Mouse (Mus musculus) hindbrain, embryonic 14.5 days (tissue): ENCODE results near the gene Nudt15. TPM values are rescaled to one million over a fixed set of nuclear protein-coding genes. Genes with fewer than 3 reads are reported as not detected.
"Not testable (repeated sequence)": the region's sequence is repeated elsewhere in the genome, so short reads cannot be mapped to it uniquely, and the experiment has no call there.

Experiments used
- ATAC-seq: fragments of 200-750 bp; cut with Nextera tagmentation; 2 replicates; pipeline ENCODE4 v1.8.0; 2017; ENCODE audit warnings: moderate number of reproducible peaks, mild to moderate bottlenecking, moderate TSS enrichment, moderate library complexity; ENCODE audit not compliant: low FRiP score
- DNase-seq: peaks from one replicate; pipeline ENCODE4 v3.0.0-alpha.2; 2015; ENCODE audit warnings: low spot score
- H3K27ac ChIP-seq: fragments of 300-500 bp; sonication (generic); 2 replicates; pipeline ENCODE4 v1.5.1; 2014; ENCODE audit warnings: mild to moderate bottlenecking, moderate library complexity
- H3K27me3 ChIP-seq: fragments of 300-500 bp; sonication (generic); 2 replicates; pipeline ENCODE4 v1.6.1; 2014; ENCODE audit warnings: mild to moderate bottlenecking, low read length, mixed read lengths; ENCODE audit not compliant: control insufficient read depth, insufficient read depth
- H3K36me3 ChIP-seq: fragments of 300-500 bp; sonication (generic); replicated peaks from 2 replicates; pipeline ENCODE4 v1.6.1; 2014; ENCODE audit not compliant: control insufficient read depth, insufficient read depth
- H3K4me1 ChIP-seq: fragments of 300-500 bp; sonication (generic); replicated peaks from 2 replicates; pipeline ENCODE4 v1.6.1; 2014; ENCODE audit warnings: antibody characterized with exemption, low read length, mixed read lengths; ENCODE audit not compliant: control insufficient read depth, insufficient read depth
- H3K4me2 ChIP-seq: fragments of 300-500 bp; sonication (generic); replicated peaks from 2 replicates; pipeline ENCODE4 v1.6.1; 2014; ENCODE audit warnings: mild to moderate bottlenecking, moderate library complexity
- H3K4me3 ChIP-seq: fragments of 300-500 bp; sonication (generic); replicated peaks from 2 replicates; pipeline ENCODE4 v1.5.1; 2014; ENCODE audit warnings: mild to moderate bottlenecking, low read length
- H3K9ac ChIP-seq: fragments of 300-500 bp; sonication (generic); 2 replicates; pipeline ENCODE4 v1.6.1; 2014
- H3K9me3 ChIP-seq: fragments of 300-500 bp; sonication (generic); 2 replicates; pipeline ENCODE4 v1.6.1; 2016; ENCODE audit warnings: low read length; ENCODE audit not compliant: control insufficient read depth
- WGBS: fragments of 180-500 bp; shearing (Covaris S2); extraction: QIAGEN DNeasy Blood & Tissue Kit; methylation state at CpG from one replicate; pipeline ENCODE4 v1.1.7; 2014; 5-methylcytosine and 5-hydroxymethylcytosine counted together
- polyA plus RNA-seq: library from polyadenylated mRNA; unstranded; fragments of >200 nt; fragmentation: Nextera tagmentation; extraction: Ambion mirVana; gene quantifications from 2 replicates; pipeline ENCODE4 v1.2.1, GENCODE M21; 2014

The Nudt15 gene
- polyA plus RNA-seq = 10.3 and 11.2 TPM in 2 replicates

DNA sequence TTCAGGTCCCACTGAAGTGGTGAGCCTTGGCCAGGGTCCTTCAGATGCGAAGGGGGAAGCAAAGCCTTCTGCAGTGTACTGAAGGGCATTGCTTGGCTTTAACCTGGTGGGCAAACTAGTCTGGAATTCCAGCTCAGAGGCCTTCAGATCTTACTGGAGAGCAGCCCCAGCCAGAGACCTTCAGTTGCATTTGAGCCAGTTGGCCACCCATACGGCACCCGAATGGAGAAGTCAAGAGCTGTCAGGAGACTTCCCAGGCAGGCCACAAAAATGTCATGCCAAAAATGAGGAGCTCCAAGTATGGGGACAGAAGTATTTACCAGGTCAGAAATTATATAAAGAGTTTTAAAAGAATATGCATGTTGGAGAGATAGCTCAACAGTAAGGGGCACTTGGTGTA is at the start of gene Nudt15:
Gene Nudt15 (minus strand): TSS at position 192 of the 400 bp plus-strand sequence.
- WGBS = 95% methylated on average over 3 of the region's 3 CpGs
- no peaks in the 10 kb centered on the region for H3K27me3 ChIP-seq
- no peak within 1 kb of the TSS for H3K27ac ChIP-seq
- H3K9me3 ChIP-seq = no peaks in the 10 kb centered on the region
- 0 out of 2 replicates have a peak, but pooled peaks cover 3% of the 10 kb centered on the region for H3K4me1 ChIP-seq
- ATAC-seq = no peak
- H3K36me3 ChIP-seq = no peaks in the 10 kb centered on the region
- H3K4me3 ChIP-seq = no peak within 1 kb of the TSS
- no peak within 1 kb of the TSS for H3K4me2 ChIP-seq
- DNase-seq = no peak
- H3K9ac ChIP-seq = no peak within 1 kb of the TSS

DNA sequence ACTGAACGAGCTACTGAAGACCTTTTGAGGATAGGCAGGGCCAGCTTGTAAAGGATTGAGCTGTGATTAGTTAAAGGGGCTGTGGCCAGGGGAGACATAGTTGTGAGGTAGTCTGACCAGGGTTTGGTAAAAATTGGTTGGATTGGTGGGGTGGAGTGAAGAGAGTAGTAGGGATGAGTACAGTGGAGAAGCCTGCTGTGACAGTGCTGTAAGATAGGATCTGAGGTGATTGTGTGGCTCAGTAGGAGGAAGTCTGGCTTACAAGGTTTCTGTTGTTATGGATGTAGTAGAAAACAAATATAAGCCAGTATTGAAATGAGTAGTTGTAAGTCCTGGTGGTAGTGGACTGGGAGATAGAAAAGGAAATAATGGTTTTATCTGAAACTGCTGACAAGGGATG is 44.1 kb upstream of the Nudt15 start:
- H3K27ac ChIP-seq = no peak overlapping the region
- ATAC-seq (no peak), DNase-seq (no peak)
- no peaks in the 10 kb centered on the region for H3K9me3 ChIP-seq
- H3K36me3 ChIP-seq = peaks cover 68% of the 10 kb centered on the region
- H3K9ac ChIP-seq = no peak overlapping the region
- H3K27me3 ChIP-seq = no peaks in the 10 kb centered on the region
- WGBS = 81% methylated on average over 1 of the region's 1 CpGs
- no peaks in the 10 kb centered on the region for H3K4me1 ChIP-seq
- no peak overlapping the region for H3K4me2 ChIP-seq
- no peak overlapping the region for H3K4me3 ChIP-seq

GRCm38 (mm10) chr14:73588080-73588479 is 40.0 kb upstream of the Nudt15 start:
- Histone ChIP-seq H3K4me3 (no peak overlapping the region), H3K4me1 (no peaks in the 10 kb centered on the region), H3K27ac (no peak overlapping the region), H3K4me2 (no peak overlapping the region), H3K36me3 (peaks cover 40% of the 10 kb centered on the region), H3K27me3 (no peaks in the 10 kb centered on the region), H3K9ac (no peak overlapping the region), H3K9me3 (no peaks in the 10 kb centered on the region)
- WGBS = 65% methylated on average over 1 of the region's 1 CpGs
- no peak for DNase-seq
- ATAC-seq = no peak

GRCm38 (mm10) chr14:73576336-73576735 is 28.3 kb upstream of the Nudt15 start:
- Histone ChIP-seq H3K27me3 (no peaks in the 10 kb centered on the region), H3K4me1 (no peaks in the 10 kb centered on the region), H3K4me3 (no peak overlapping the region), H3K4me2 (no peak overlapping the region), H3K36me3 (peaks cover 38% of the 10 kb centered on the region), H3K9me3 (no peaks in the 10 kb centered on the region), H3K27ac (no peak overlapping the region), H3K9ac (no peak overlapping the region)
- ATAC-seq (no peak), DNase-seq (no peak)

DNA sequence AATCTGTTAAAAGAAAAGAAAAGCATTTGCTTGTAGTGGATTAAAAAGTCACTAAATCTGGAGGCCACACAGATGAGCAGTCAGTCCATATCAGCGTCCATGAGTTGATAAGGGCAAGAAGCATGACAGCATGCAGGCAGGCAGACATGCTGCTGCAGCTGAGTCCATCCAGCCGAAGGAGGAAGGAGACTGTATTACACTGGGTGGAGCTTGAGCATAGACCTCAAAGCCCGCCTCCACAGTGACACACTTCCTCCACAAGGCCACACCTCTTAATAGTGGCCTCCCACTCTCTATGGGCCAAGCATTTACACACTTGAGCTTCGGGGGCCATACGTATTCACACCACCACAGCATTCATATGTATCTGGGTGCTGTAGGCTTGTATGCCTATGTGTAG is 26.0 kb upstream of the Nudt15 start:
- ATAC-seq = no peak
- H3K4me2 ChIP-seq = no peak overlapping the region
- H3K36me3 ChIP-seq = peaks cover 36% of the 10 kb centered on the region
- H3K4me1 ChIP-seq = no peaks in the 10 kb centered on the region
- H3K27ac ChIP-seq = no peak overlapping the region
- DNase-seq = no peak
- no peaks in the 10 kb centered on the region for H3K27me3 ChIP-seq
- H3K9me3 ChIP-seq = no peaks in the 10 kb centered on the region
- no peak overlapping the region for H3K9ac ChIP-seq
- whole genome bisulfite sequencing = 96% methylated on average over 5 of the region's 5 CpGs
- no peak overlapping the region for H3K4me3 ChIP-seq

DNA sequence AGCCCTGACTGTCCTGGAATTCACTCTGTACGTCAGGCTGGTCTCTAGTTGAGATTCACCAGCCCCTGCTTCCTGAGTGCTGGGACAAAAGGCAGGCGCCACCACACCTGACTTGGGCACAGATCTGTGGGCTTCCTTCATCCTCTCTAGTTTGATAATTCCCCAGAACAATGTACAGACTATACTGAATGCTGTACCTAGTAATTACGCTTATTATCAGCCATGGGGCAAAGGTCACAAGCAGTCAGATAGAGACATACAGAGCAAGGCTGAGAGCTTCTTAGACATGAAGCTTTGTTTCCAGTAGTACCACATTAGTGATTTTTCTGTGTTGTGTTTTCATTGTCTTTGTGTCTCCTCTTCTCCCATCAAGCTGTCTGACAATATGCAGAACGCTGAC is 23.1 kb upstream of the Nudt15 start:
- H3K9me3 ChIP-seq = no peaks in the 10 kb centered on the region
- no peak for ATAC-seq
- DNase-seq = no peak
- no peaks in the 10 kb centered on the region for H3K4me1 ChIP-seq
- no peaks in the 10 kb centered on the region for H3K27me3 ChIP-seq
- no peak overlapping the region for H3K9ac ChIP-seq
- no peak overlapping the region for H3K4me2 ChIP-seq
- peaks cover 29% of the 10 kb centered on the region for H3K36me3 ChIP-seq
- 94% methylated on average over 4 of the region's 4 CpGs for WGBS
- H3K27ac ChIP-seq = no peak overlapping the region
- H3K4me3 ChIP-seq = no peak overlapping the region

GRCm38 (mm10) chr14:73569831-73570230 is 21.8 kb upstream of the Nudt15 start:
- H3K27ac ChIP-seq, H3K4me2 ChIP-seq, DNase-seq, ATAC-seq, H3K4me1 ChIP-seq, H3K9ac ChIP-seq, H3K27me3 ChIP-seq, H3K4me3 ChIP-seq, H3K9me3 ChIP-seq: not testable (repeated sequence)
- 95% methylated on average over 4 of the region's 4 CpGs for WGBS
- H3K36me3 ChIP-seq = peaks cover 28% of the 10 kb centered on the region

- H3K4me1 ChIP-seq = peaks cover 13% of the 10 kb centered on the region
- peak overlapping the region; percentile 97 for H3K4me3 ChIP-seq
- peak; percentile 66 for ATAC-seq
- no peaks in the 10 kb centered on the region for H3K27me3 ChIP-seq
- peak overlapping the region; percentile 79 for H3K27ac ChIP-seq
- no peaks in the 10 kb centered on the region for H3K9me3 ChIP-seq
- peak overlapping the region; percentile 82 for H3K4me2 ChIP-seq
- H3K36me3 ChIP-seq = 0 out of 2 replicates have a peak, but pooled peaks cover 5% of the 10 kb centered on the region
- under 1% methylated on average over 10 of the region's 10 CpGs for WGBS
- DNase-seq = no peak
- H3K9ac ChIP-seq = peak overlapping the region; percentile 92
These were observed 5.2 kb upstream of the Nudt15 start for GRCm38 (mm10) chr14:73553122-73553696.

DNA sequence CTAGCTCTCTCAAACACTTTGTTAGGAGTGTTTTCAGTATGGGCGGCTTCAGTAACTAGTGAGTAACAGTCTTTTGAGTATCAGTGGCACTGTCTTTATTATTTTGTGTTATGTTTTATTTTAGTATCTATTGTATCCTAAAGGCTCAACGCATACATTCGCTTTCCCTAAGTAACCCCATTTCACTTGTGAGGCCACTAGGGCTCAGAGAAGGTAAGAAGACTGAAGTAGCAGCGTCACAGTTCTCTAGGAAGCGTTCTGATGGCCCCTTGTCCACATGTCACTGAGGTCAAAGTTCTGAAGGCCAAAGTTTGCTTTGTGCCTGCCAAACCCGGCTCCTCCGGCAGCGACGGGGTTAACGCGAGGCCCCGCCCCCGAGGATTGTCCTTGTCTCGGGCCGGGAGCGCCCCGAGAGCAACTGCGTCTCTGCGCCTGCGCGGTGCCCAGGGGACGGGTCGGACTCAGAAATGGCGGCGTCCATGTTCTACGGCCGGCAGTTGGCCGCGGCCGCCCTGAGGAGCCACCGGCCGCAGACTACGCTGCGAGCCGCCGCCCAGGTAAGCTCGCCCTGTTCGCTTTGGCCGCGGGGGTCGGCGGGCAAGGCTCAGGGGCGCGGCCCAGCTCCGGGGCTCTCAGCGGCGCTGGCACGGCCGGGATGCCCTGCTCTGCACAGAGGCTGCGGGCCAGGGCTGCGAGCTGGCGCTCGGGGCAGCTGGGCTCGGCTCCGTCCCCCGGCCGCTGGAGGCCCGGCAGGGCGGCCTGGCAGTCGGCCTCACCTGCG is 4.5 kb upstream of the Nudt15 start:
- Histone ChIP-seq H3K4me3 (peak overlapping the region; percentile 97), H3K36me3 (0 out of 2 replicates have a peak, but pooled peaks cover 5% of the 10 kb centered on the region), H3K4me1 (peaks cover 13% of the 10 kb centered on the region), H3K27ac (peak overlapping the region; percentile 79), H3K9ac (peak overlapping the region; percentile 92), H3K4me2 (peak overlapping the region; percentile 82), H3K9me3 (no peaks in the 10 kb centered on the region), H3K27me3 (no peaks in the 10 kb centered on the region)
- DNase-seq (peak; percentile 94), ATAC-seq (peak; percentile 96)
- WGBS = 4% methylated on average over 61 of the region's 61 CpGs
